Mouse (Mus musculus) testis, adult 2 months (tissue): ENCODE data around the gene Cfap46. TPM values are rescaled to one million over a fixed set of nuclear protein-coding genes. Genes with fewer than 3 reads are reported as not detected.

Experiments
- H3K27ac ChIP-seq: fragments of 200-500 bp; 2 replicates; pipeline ENCODE4 v1.5.1; 2012; ENCODE audit warnings: low read depth, low read length; ENCODE audit not compliant: control insufficient read depth, insufficient read depth
- H3K27me3 ChIP-seq: fragments of 200-500 bp; 2 replicates; pipeline ENCODE4 v1.6.1; 2012; ENCODE audit warnings: mild to moderate bottlenecking, low read length, moderate library complexity; ENCODE audit not compliant: control insufficient read depth, insufficient read depth
- H3K36me3 ChIP-seq: fragments of 200-500 bp; 2 replicates; pipeline ENCODE4 v1.6.1; 2012; ENCODE audit warnings: mild to moderate bottlenecking, low read length; ENCODE audit not compliant: control insufficient read depth, insufficient read depth
- H3K4me1 ChIP-seq: fragments of 200-500 bp; 2 replicates; pipeline ENCODE4 v1.6.1; 2012; ENCODE audit warnings: low read length; ENCODE audit not compliant: control insufficient read depth, insufficient read depth
- H3K4me3 ChIP-seq: fragments of 200-500 bp; 2 replicates; pipeline ENCODE4 v1.5.1; 2012; ENCODE audit warnings: low read depth, mild to moderate bottlenecking, low read length, moderate library complexity, mixed read lengths; ENCODE audit not compliant: control insufficient read depth
- CTCF ChIP-seq: fragments of 200-500 bp; IDR thresholded peaks from 2 replicates; pipeline ENCODE4 v1.5.1; 2012; ENCODE audit warnings: low read depth, mild to moderate bottlenecking, inconsistent platforms, low read length, moderate library complexity; ENCODE audit not compliant: control insufficient read depth, insufficient read depth, insufficient replicate concordance
- POLR2A ChIP-seq: fragments of 200-500 bp; IDR thresholded peaks from 2 replicates; pipeline ENCODE4 v1.6.1; 2012; ENCODE audit warnings: low read depth, mild to moderate bottlenecking, inconsistent platforms, low read length, moderate library complexity; ENCODE audit not compliant: control insufficient read depth
- polyA plus RNA-seq: library from polyadenylated mRNA; depleted of rRNA; stranded (reverse); fragments of >200 nt; gene quantifications from 2 replicates; pipeline ENCODE4 v1.2.3, GENCODE M21; 2012; rRNA removed

Cfap46 gene
- polyA plus RNA-seq, 1 experiment: 94.6 TPM

GRCm38 (mm10) chr7:139556746-139557526, 126.7 kb downstream of the Cfap46 start:
- Histone ChIP-seq H3K27me3 (no peaks in the 10 kb centered on the region), H3K36me3 (no peaks in the 10 kb centered on the region), H3K27ac (no peak overlapping the region), H3K4me1 (no peaks in the 10 kb centered on the region), H3K4me3 (no peak overlapping the region)
- TF ChIP-seq CTCF (no peak), POLR2A (no peak)

DNA sequence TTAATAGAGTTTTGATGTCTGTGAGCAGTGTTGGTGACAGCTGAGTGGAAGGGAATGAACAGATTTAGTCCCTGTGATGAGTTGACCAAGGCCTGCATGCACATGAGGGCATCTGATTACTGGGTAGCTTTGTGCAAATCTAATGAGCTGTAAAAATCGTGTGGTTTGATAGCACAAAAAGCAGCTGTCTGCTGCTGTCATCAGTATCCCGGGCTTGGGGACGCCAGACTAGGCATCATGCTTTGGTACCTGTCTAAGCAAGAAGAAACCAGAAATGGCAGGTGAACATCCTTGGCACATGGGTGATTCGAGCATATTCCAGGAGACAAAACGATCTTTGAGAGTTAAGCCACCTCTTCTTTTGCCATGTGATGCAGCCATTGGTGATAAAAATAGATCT, 127.3 kb downstream of the Cfap46 start:
- TF ChIP-seq POLR2A (no peak), CTCF (no peak)
- Histone ChIP-seq H3K4me3 (no peak overlapping the region), H3K27me3 (no peaks in the 10 kb centered on the region), H3K4me1 (no peaks in the 10 kb centered on the region), H3K27ac (no peak overlapping the region), H3K36me3 (no peaks in the 10 kb centered on the region)

- Histone ChIP-seq H3K4me3 (no peak overlapping the region), H3K4me1 (no peaks in the 10 kb centered on the region), H3K36me3 (no peaks in the 10 kb centered on the region), H3K27ac (no peak overlapping the region), H3K27me3 (no peaks in the 10 kb centered on the region)
- TF ChIP-seq POLR2A (no peak), CTCF (no peak)
Measured at GRCm38 (mm10) chr7:139551519-139551918, 132.1 kb downstream of the Cfap46 start.

Other genes starting within 250 kb of the Cfap46 start
- 14.5 and 15.5 TPM in 2 replicates for gene Nkx6-2, start 101.0 kb downstream of the Cfap46 start, polyA plus RNA-seq
- 0.43 and 0.48 TPM in 2 replicates for gene Adgra1, start 150.4 kb upstream of the Cfap46 start, polyA plus RNA-seq
- 3.6 and 3.9 TPM in 2 replicates for gene Kndc1, start 210.9 kb upstream of the Cfap46 start, polyA plus RNA-seq